9 mouse cellular contexts compared by ENCODE assay signal in the genomic region with DNA sequence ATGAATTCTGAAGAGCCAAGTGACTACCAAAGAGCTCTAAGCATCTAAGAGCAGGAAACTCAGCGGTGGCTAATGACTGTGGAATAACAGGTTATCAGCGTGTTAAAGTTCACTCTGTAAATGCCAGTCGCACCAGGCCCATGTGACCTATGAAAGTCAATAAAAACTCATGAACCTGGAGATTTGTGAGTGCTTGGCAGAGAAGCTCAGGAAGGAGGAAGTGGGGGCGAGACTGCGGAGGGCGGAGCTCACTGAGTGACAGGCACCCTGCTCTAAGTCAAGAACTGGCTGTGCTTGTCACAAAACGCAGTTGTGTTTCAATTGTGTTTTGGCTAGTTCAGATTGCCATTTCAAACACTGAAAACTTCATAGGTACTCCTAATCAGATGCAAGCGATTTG.
DNase-seq lines count a peak whose midpoint lies in the region; ATAC-seq and TF ChIP-seq lines count a peak whose summit lies in the region.
"Had no signal": no experiment of that assay in that cellular context is flagged by ENCODE, and none has a peak within 500 bp of the region (broad histone marks: within the 10 kb centered on the region; RNA-seq: fewer than 3 reads in every experiment).

No protein-coding gene starts in this region.

- H3K9ac ChIP-seq in kidney, embryonic 14.5 days (ENCODE audit: low read depth, low read length), result no peak overlapping the region
- H3K9ac ChIP-seq in intestine, embryonic 15.5 days, result no peak overlapping the region
- no peak overlapping the region for H3K9ac ChIP-seq in lung, embryonic 15.5 days
- no peak overlapping the region for H3K9ac ChIP-seq in midbrain, embryonic 13.5 days (replicated peaks)

- H3K4me3 ChIP-seq in kidney, embryonic 14.5 days (ENCODE audit: low read length), result no peak overlapping the region
- no peak overlapping the region for H3K4me3 ChIP-seq in intestine, embryonic 15.5 days (replicated peaks)
- no peak overlapping the region for H3K4me3 ChIP-seq in lung, embryonic 15.5 days
- no peak overlapping the region for H3K4me3 ChIP-seq in thymus, adult 2 months (ENCODE audit: control insufficient read depth, insufficient read depth, low read length)
- no peak overlapping the region for H3K4me3 ChIP-seq in midbrain, embryonic 13.5 days (replicated peaks)

- no peaks in the 10 kb centered on the region for H3K4me1 ChIP-seq in kidney, embryonic 14.5 days (ENCODE audit: control insufficient read depth, insufficient read depth, low read length)
- H3K4me1 ChIP-seq in intestine, embryonic 15.5 days (replicated peaks), result 0 out of 2 replicates have a peak, but pooled peaks cover 2% of the 10 kb centered on the region
- H3K4me1 ChIP-seq in lung, embryonic 15.5 days, result peaks cover 12% of the 10 kb centered on the region
- H3K4me1 ChIP-seq in thymus, adult 2 months (replicated peaks; ENCODE audit: control insufficient read depth, insufficient read depth, low read length), result no peaks in the 10 kb centered on the region
- H3K4me1 ChIP-seq in midbrain, embryonic 13.5 days (replicated peaks), result no peaks in the 10 kb centered on the region

- no peaks in the 10 kb centered on the region for H3K27me3 ChIP-seq in kidney, embryonic 14.5 days (ENCODE audit: control insufficient read depth, insufficient read depth, low read length)
- no peaks in the 10 kb centered on the region for H3K27me3 ChIP-seq in intestine, embryonic 15.5 days (replicated peaks)
- H3K27me3 ChIP-seq in lung, embryonic 15.5 days, result no peaks in the 10 kb centered on the region
- H3K27me3 ChIP-seq in thymus, adult 2 months (ENCODE audit: control insufficient read depth, insufficient read depth, low read length), result no peaks in the 10 kb centered on the region
- no peaks in the 10 kb centered on the region for H3K27me3 ChIP-seq in midbrain, embryonic 13.5 days
- H3K27me3 ChIP-seq: Patski had no signal

- TF ChIP-seq CTCF in thymus, adult 2 months (IDR thresholded peaks at IDR 0.05; ENCODE audit: borderline replicate concordance, control insufficient read depth, extremely low read depth, insufficient read depth, low read length, poor library complexity), result no peak

- WGBS in kidney, embryonic 14.5 days, result 65% methylated on average over 8 of the region's 8 CpGs
- WGBS in intestine, embryonic 15.5 days, result 51% methylated on average over 8 of the region's 8 CpGs
- 52% methylated on average over 8 of the region's 8 CpGs for WGBS in lung, embryonic 15.5 days
- WGBS in thymus, adult 2 months, result 15% methylated on average over 8 of the region's 8 CpGs
- WGBS in midbrain, embryonic 13.5 days, result 88% methylated on average over 8 of the region's 8 CpGs

- no peaks in the 10 kb centered on the region for H3K9me3 ChIP-seq in kidney, embryonic 14.5 days (ENCODE audit: control insufficient read depth, low read length)
- H3K9me3 ChIP-seq in intestine, embryonic 15.5 days, result no peaks in the 10 kb centered on the region
- H3K9me3 ChIP-seq in lung, embryonic 15.5 days, result no peaks in the 10 kb centered on the region
- H3K9me3 ChIP-seq in midbrain, embryonic 13.5 days, result no peaks in the 10 kb centered on the region

- ATAC-seq in kidney, embryonic 14.5 days (ENCODE audit: low FRiP score, low TSS enrichment), result no peak; the same call in 1 of the 2 replicates
- ATAC-seq in intestine, embryonic 15.5 days, result peak; percentile 92
- ATAC-seq in lung, embryonic 15.5 days (ENCODE audit: borderline replicate concordance, extremely low read depth, low FRiP score, low TSS enrichment), result no peak; the same call in 1 of the 2 replicates
- ATAC-seq in midbrain, embryonic 13.5 days, result no peak
- ATAC-seq: Patski had no signal

- no peak overlapping the region for H3K4me2 ChIP-seq in kidney, embryonic 14.5 days (replicated peaks; ENCODE audit: low read depth, low read length)
- H3K4me2 ChIP-seq in intestine, embryonic 15.5 days (replicated peaks), result 0 out of 2 replicates have a peak overlapping the region, but pooled peaks have one; percentile 6
- H3K4me2 ChIP-seq in lung, embryonic 15.5 days, result no peak overlapping the region
- no peak overlapping the region for H3K4me2 ChIP-seq in midbrain, embryonic 13.5 days (replicated peaks)

- peaks cover 24% of the 10 kb centered on the region for H3K36me3 ChIP-seq in kidney, embryonic 14.5 days (ENCODE audit: control insufficient read depth, insufficient read depth, low read length)
- H3K36me3 ChIP-seq in intestine, embryonic 15.5 days, result 0 out of 2 replicates have a peak, but pooled peaks cover 17% of the 10 kb centered on the region
- H3K36me3 ChIP-seq in lung, embryonic 15.5 days, result peaks cover 35% of the 10 kb centered on the region
- H3K36me3 ChIP-seq in thymus, adult 2 months (ENCODE audit: control insufficient read depth, insufficient read depth, low read length), result no peaks in the 10 kb centered on the region
- peaks cover 10% of the 10 kb centered on the region; the same call in 1 of the 2 replicates for H3K36me3 ChIP-seq in midbrain, embryonic 13.5 days

- TF ChIP-seq POLR2A in thymus, adult 2 months (IDR thresholded peaks at IDR 0.05; ENCODE audit: control insufficient read depth, extremely low read depth, insufficient read depth, low read length, poor library complexity), result no peak

- peak; percentile 68 for DNase-seq in kidney, adult 11 months
- DNase-seq in thymus, adult 2 months, result peak; percentile 57
- no peak for DNase-seq in left cerebral cortex, adult 18-20 months (ENCODE audit: low spot score in 2 of 2)
- no peak for DNase-seq in cerebellum, adult 11-12 months

- H3K27ac ChIP-seq in kidney, embryonic 14.5 days (ENCODE audit: low read depth, low read length), result no peak overlapping the region
- H3K27ac ChIP-seq in intestine, embryonic 15.5 days, result peak overlapping the region; percentile 80
- peak overlapping the region; percentile 64 for H3K27ac ChIP-seq in lung, embryonic 15.5 days
- no peak overlapping the region for H3K27ac ChIP-seq in thymus, adult 2 months (ENCODE audit: control insufficient read depth, insufficient read depth, low read length)
- no peak overlapping the region for H3K27ac ChIP-seq in midbrain, embryonic 13.5 days

Comparison
In these comparisons a context has a peak if more than half of its experiments do, and no peak if none do; other contexts are left out.
1. DNase-seq: peak in kidney, adult 11 months (single experiment) and thymus, adult 2 months (single experiment); none in left cerebral cortex, adult 18-20 months (0 of 2) and cerebellum, adult 11-12 months (single experiment).
2. H3K27ac ChIP-seq: peak in intestine, embryonic 15.5 days (single experiment) and lung, embryonic 15.5 days (single experiment); none in kidney, embryonic 14.5 days (single experiment), thymus, adult 2 months (single experiment) and midbrain, embryonic 13.5 days (single experiment).